In genomic region chr14:31272164-31272563, GRCm38 (mm10) we compare ENCODE assay signal across 9 mouse cellular contexts. TPM values are rescaled to one million over a fixed set of nuclear protein-coding genes. Genes with fewer than 3 reads are reported as not detected.
DNase-seq lines count a peak whose midpoint lies in the region; ATAC-seq lines count a peak whose summit lies in the region.
"Had no signal": no experiment of that assay in that cellular context is flagged by ENCODE, and none has a peak within 500 bp of the region (broad histone marks: within the 10 kb centered on the region; RNA-seq: fewer than 3 reads in every experiment).

No protein-coding gene starts in this region.

- H3K36me3 ChIP-seq in midbrain, embryonic 14.5 days (ENCODE audit: control insufficient read depth, insufficient read depth, low read length), result no peaks in the 10 kb centered on the region

- peaks cover 25% of the 10 kb centered on the region for H3K4me1 ChIP-seq in midbrain, embryonic 14.5 days (ENCODE audit: control insufficient read depth, insufficient read depth, low read length)

- 27% methylated on average over 7 of the region's 7 CpGs for WGBS in midbrain, embryonic 14.5 days

- H3K9ac ChIP-seq in midbrain, embryonic 14.5 days (replicated peaks; ENCODE audit: low read length), result no peak overlapping the region

- H3K4me3 ChIP-seq in midbrain, embryonic 14.5 days (replicated peaks; ENCODE audit: low read depth, low read length), result no peak overlapping the region
- H3K4me3 ChIP-seq: megakaryocyte, embryonic 14.5 days had no signal

- intact Hi-C loops in heart, postnatal 25 days (cut with DNase I), result loop anchor here (2.0 to 10.0 kb wide), 4 partner anchors 53 to 333 kb away; no protein-coding TSS in a partner anchor

- no peaks in the 10 kb centered on the region for H3K9me3 ChIP-seq in midbrain, embryonic 14.5 days (ENCODE audit: control insufficient read depth, low read length)
- H3K9me3 ChIP-seq: megakaryocyte, embryonic 14.5 days had no signal

- peak; percentile 54 to 88 for DNase-seq in heart, adult 18-20 months
- no peak for DNase-seq in heart, postnatal 25 days (ENCODE audit: low spot score)
- peak; percentile 89 for DNase-seq in adrenal gland, postnatal 14 days
- DNase-seq in embryo, embryonic 11.5 days (ENCODE audit: low read depth, low spot score), result peak; percentile 64
- DNase-seq in left cerebral cortex, adult 8-10 months (ENCODE audit: low spot score in 2 of 2), result peak; percentile 39 to 79
- peak; percentile 85 for DNase-seq in midbrain, embryonic 14.5 days
- peak; percentile 54 to 78 for DNase-seq in spleen, postnatal 14 days (ENCODE audit: low spot score in 2 of 2)

- H3K4me2 ChIP-seq in midbrain, embryonic 14.5 days (ENCODE audit: low read length), result no peak overlapping the region

- H3K27ac ChIP-seq in midbrain, embryonic 14.5 days (replicated peaks; ENCODE audit: low read depth, low read length), result no peak overlapping the region

- peak; percentile 71 to 81 for ATAC-seq in hematopoietic stem cell, adult 5-6 weeks (replicated peaks in 1 of 2; ENCODE audit: insufficient read depth in 1 of 2, low FRiP score in 2 of 2, low TSS enrichment in 1 of 2, low read depth in 1 of 2, poor library complexity in 2 of 2, severe bottlenecking in 2 of 2)
- ATAC-seq in midbrain, embryonic 14.5 days (ENCODE audit: low FRiP score, low TSS enrichment), result no peak

- H3K27me3 ChIP-seq in midbrain, embryonic 14.5 days (ENCODE audit: control insufficient read depth, insufficient read depth, low read length), result no peaks in the 10 kb centered on the region

RNA-seq across cellular contexts. Expression of gene Bap1, which starts 20.9 kb away (rescaled TPM):
- 10 to 100 TPM; 42.4 to 45.3 TPM for total RNA-seq in heart, adult 18-20 months (2021)
- total RNA-seq in heart, postnatal 25 days (2021), result 10 to 100 TPM; 39.5 to 45.5 TPM
- total RNA-seq in adrenal gland, postnatal 14 days (2021), result 58.5 and 62.4 TPM in 2 replicates
- total RNA-seq in hematopoietic stem cell, adult 5-6 weeks (2017), result 58.2 and 72.6 TPM in 2 replicates
- total RNA-seq in left cerebral cortex, adult 8-10 months (2022), result 100 to 1,000 TPM; 131 to 140 (median 137) TPM
- polyA plus RNA-seq in midbrain, embryonic 14.5 days (2014; fragmentation: Nextera tagmentation; extraction: Ambion mirVana), result 102 and 118 TPM in 2 replicates

RNA-seq across cellular contexts. Expression of gene Phf7, which starts 21.0 kb away (rescaled TPM):
- 1 to 10 TPM; 4.2 to 5.1 TPM for total RNA-seq in heart, adult 18-20 months (2021)
- 1 to 10 TPM; 3.4 to 4.1 TPM for total RNA-seq in heart, postnatal 25 days (2021)
- 6.8 and 9.6 TPM in 2 replicates for total RNA-seq in adrenal gland, postnatal 14 days (2021)
- total RNA-seq in hematopoietic stem cell, adult 5-6 weeks (2017), result 14.6 and 21.7 TPM in 2 replicates
- total RNA-seq in left cerebral cortex, adult 8-10 months (2022), result 1 to 10 TPM; 5.1 to 6.3 (median 5.7) TPM
- polyA plus RNA-seq in midbrain, embryonic 14.5 days (2014; fragmentation: Nextera tagmentation; extraction: Ambion mirVana), result 12.0 and 12.1 TPM in 2 replicates

RNA-seq across cellular contexts. Expression of gene Dnah1, which starts 51.5 kb away (rescaled TPM):
- under 1 TPM; 0.02 to 0.23 TPM for total RNA-seq in heart, adult 18-20 months (2021)
- total RNA-seq in heart, postnatal 25 days (2021), result under 1 TPM; 0.03 to 0.11 TPM
- 1.0 and 1.2 TPM in 2 replicates for total RNA-seq in adrenal gland, postnatal 14 days (2021)
- 1.1 and 1.9 TPM in 2 replicates for total RNA-seq in hematopoietic stem cell, adult 5-6 weeks (2017)
- 1 to 10 TPM; 4.9 to 7.0 (median 5.6) TPM for total RNA-seq in left cerebral cortex, adult 8-10 months (2022)
- 3.8 and 5.2 TPM in 2 replicates for polyA plus RNA-seq in midbrain, embryonic 14.5 days (2014; fragmentation: Nextera tagmentation; extraction: Ambion mirVana)

RNA-seq across cellular contexts. Expression of gene Sema3g, which starts 54.5 kb away (rescaled TPM):
- 10 to 100 TPM; 13.5 to 15.7 TPM for total RNA-seq in heart, adult 18-20 months (2021)
- 10 to 100 TPM; 12.4 to 16.1 TPM for total RNA-seq in heart, postnatal 25 days (2021)
- 10.9 and 13.9 TPM in 2 replicates for total RNA-seq in adrenal gland, postnatal 14 days (2021)
- total RNA-seq in hematopoietic stem cell, adult 5-6 weeks (2017), result 0.06 and 0.20 TPM in 2 replicates
- total RNA-seq in left cerebral cortex, adult 8-10 months (2022), result 1 to 10 TPM; 5.0 to 6.0 (median 5.7) TPM
- polyA plus RNA-seq in midbrain, embryonic 14.5 days (2014; fragmentation: Nextera tagmentation; extraction: Ambion mirVana), result 0.12 and 0.24 TPM in 2 replicates

RNA-seq across cellular contexts. Expression of gene Nisch, which starts 55.4 kb away (rescaled TPM):
- total RNA-seq in heart, adult 18-20 months (2021), result 100 to 1,000 TPM; 118 to 119 TPM
- total RNA-seq in heart, postnatal 25 days (2021), result 100 to 1,000 TPM; 145 to 148 TPM
- 269 and 295 TPM in 2 replicates for total RNA-seq in adrenal gland, postnatal 14 days (2021)
- 101 and 126 TPM in 2 replicates for total RNA-seq in hematopoietic stem cell, adult 5-6 weeks (2017)
- 100 to 1,000 TPM; 363 to 424 (median 392) TPM for total RNA-seq in left cerebral cortex, adult 8-10 months (2022)
- 280 and 343 TPM in 2 replicates for polyA plus RNA-seq in midbrain, embryonic 14.5 days (2014; fragmentation: Nextera tagmentation; extraction: Ambion mirVana)
